Mouse (Mus musculus) testis, adult 2 months (tissue): ENCODE measurements around the gene 1600014C23Rik. TPM values are rescaled to one million over a fixed set of nuclear protein-coding genes. Genes with fewer than 3 reads are reported as not detected.

Source experiments
- H3K27ac ChIP-seq: fragments of 200-500 bp; 2 replicates; pipeline ENCODE4 v1.5.1; 2012; ENCODE audit warnings: low read depth, low read length; ENCODE audit not compliant: control insufficient read depth, insufficient read depth
- H3K27me3 ChIP-seq: fragments of 200-500 bp; 2 replicates; pipeline ENCODE4 v1.6.1; 2012; ENCODE audit warnings: mild to moderate bottlenecking, low read length, moderate library complexity; ENCODE audit not compliant: control insufficient read depth, insufficient read depth
- H3K36me3 ChIP-seq: fragments of 200-500 bp; 2 replicates; pipeline ENCODE4 v1.6.1; 2012; ENCODE audit warnings: mild to moderate bottlenecking, low read length; ENCODE audit not compliant: control insufficient read depth, insufficient read depth
- H3K4me1 ChIP-seq: fragments of 200-500 bp; 2 replicates; pipeline ENCODE4 v1.6.1; 2012; ENCODE audit warnings: low read length; ENCODE audit not compliant: control insufficient read depth, insufficient read depth
- H3K4me3 ChIP-seq: fragments of 200-500 bp; 2 replicates; pipeline ENCODE4 v1.5.1; 2012; ENCODE audit warnings: low read depth, mild to moderate bottlenecking, low read length, moderate library complexity, mixed read lengths; ENCODE audit not compliant: control insufficient read depth
- CTCF ChIP-seq: fragments of 200-500 bp; IDR thresholded peaks from 2 replicates; pipeline ENCODE4 v1.5.1; 2012; ENCODE audit warnings: low read depth, mild to moderate bottlenecking, inconsistent platforms, low read length, moderate library complexity; ENCODE audit not compliant: control insufficient read depth, insufficient read depth, insufficient replicate concordance
- POLR2A ChIP-seq: fragments of 200-500 bp; IDR thresholded peaks from 2 replicates; pipeline ENCODE4 v1.6.1; 2012; ENCODE audit warnings: low read depth, mild to moderate bottlenecking, inconsistent platforms, low read length, moderate library complexity; ENCODE audit not compliant: control insufficient read depth
- polyA plus RNA-seq: library from polyadenylated mRNA; depleted of rRNA; stranded (reverse); fragments of >200 nt; gene quantifications from 2 replicates; pipeline ENCODE4 v1.2.3, GENCODE M21; 2012

The 1600014C23Rik gene
- polyA plus RNA-seq, 1 experiment: 0.36 TPM

DNA sequence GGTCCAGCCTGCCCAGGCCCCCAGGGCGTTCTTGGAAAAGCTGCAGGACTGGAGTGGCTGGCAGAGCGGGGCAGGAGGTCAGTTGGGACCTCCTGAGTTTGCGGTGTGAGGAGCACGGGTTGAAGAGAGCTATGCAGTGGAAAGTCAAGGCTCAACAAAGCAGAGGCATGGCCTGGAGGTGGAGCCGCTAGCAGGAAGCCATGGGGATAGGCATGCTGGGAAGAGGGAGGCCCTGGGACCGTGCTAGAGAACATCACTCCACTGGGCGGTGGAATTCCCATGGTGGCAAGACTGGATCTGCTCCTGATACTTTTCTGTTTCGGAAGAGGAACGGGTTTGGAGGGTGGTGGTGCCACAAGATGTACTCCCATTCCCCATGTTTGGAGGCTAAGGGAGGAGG lies 36.7 kb downstream of the 1600014C23Rik start:
- H3K27ac ChIP-seq: no peak overlapping the region
- H3K27me3 ChIP-seq: no peaks in the 10 kb centered on the region
- H3K36me3 ChIP-seq: no peaks in the 10 kb centered on the region
- no peak for TF ChIP-seq CTCF
- TF ChIP-seq POLR2A: no peak
- H3K4me1 ChIP-seq: no peaks in the 10 kb centered on the region
- H3K4me3 ChIP-seq: no peak overlapping the region

DNA sequence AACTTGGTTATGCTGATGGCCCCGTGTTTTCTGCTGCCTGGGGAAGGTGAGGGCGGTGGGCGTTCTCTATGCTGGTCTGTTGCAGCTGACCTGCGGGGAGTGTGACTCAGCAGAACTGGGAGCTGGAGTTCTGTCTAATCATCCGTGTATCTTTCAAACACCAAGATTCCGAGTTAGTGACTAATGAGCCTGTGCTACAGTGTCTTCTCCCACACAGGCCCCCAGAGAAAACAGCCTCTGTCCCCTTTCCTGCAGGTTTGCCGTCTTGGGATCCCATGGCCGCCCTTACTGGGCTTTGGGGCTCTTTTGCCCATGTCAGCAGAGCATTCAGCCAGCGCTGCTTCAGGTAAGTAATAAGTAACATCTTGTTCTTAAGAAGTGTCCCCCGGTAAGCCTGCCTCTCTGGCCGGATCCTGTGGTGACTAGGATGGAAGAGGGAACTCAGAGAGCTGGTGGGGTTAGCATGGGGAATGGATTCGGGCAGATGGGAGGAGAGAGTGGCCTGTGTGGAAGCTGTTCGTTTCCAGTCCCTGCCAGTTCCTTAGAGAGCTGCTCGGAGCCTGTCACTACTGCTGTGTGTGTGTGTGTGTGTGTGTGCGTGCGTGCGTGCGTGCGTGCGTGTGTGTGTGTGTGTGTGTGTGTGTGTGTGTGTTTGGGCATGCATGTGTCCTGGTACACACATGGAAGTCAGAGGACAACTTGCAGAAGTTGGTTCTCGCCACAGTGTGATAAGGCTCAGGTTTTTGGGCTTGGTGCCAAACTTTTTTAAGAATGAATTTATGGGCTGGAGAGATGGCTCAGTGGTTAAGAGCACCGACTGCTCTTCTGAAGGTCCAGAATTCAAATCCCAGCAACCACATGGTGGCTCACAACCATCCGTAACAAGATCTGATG lies 38.2 kb downstream of the 1600014C23Rik start:
- Histone ChIP-seq H3K4me1 (no peaks in the 10 kb centered on the region), H3K27me3 (no peaks in the 10 kb centered on the region), H3K4me3 (no peak overlapping the region), H3K36me3 (no peaks in the 10 kb centered on the region), H3K27ac (no peak overlapping the region)
- TF ChIP-seq CTCF (no peak), POLR2A (no peak)

DNA sequence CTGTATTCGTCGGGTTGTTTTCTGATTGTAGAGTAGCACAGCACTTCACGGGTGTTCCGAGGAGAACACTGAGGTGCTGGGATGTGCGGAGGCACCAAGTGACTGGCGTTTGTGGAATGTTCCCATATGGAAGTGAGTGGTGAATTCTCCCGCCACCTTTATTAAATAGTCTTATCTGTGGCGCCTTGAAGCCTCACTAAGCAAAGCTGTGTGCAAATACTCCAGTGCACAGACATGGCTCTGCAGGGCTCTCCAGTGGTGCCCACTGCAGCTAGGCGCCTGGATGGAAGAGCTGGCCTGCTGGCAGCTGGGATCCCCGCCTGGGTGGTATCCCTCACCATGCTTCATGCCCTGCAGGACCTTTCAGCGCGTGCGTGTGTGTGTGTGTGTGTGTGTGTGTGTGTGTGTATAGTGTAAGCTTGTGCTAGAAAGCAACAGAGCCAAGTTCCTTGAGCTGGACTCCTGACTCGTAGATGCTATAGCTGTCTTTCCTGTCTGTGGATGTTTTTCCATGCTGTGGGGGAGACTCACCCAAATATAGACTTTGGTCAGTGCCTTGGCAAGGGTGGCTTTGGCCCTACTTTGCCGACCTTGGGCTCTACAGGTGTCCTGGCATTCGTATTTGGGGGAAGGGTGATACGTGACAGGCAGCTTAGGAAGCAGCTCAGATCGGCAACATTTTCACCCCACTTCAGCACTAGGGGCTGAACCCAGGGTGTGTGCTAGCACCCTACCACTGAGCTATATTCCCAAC lies 39.7 kb downstream of the 1600014C23Rik start:
- H3K4me3 ChIP-seq: no peak overlapping the region
- no peaks in the 10 kb centered on the region for H3K4me1 ChIP-seq
- H3K27me3 ChIP-seq: no peaks in the 10 kb centered on the region
- no peak overlapping the region for H3K27ac ChIP-seq
- TF ChIP-seq CTCF: no peak
- TF ChIP-seq POLR2A: no peak
- H3K36me3 ChIP-seq: no peaks in the 10 kb centered on the region

DNA sequence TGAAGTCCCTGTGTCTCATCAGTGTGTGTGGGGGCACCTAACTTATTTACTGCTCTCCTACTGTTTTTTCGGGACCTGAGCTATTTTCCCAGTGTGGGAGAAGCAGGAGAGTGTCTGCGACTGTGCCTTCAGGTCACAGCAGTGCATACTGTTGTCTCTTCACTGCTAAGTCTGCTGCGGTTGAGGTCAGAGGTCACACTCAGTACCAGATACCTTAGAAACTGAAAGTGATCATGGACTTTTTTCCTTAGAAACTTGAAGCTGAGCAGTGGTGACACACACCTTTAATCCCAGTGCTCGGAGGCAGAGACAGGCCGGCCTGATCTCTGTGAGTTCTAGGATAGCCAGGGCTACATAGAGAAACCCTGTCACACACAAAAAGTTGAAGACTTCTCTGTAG lies 41.5 kb downstream of the 1600014C23Rik start:
- no peaks in the 10 kb centered on the region for H3K27me3 ChIP-seq
- no peaks in the 10 kb centered on the region for H3K36me3 ChIP-seq
- no peak overlapping the region for H3K27ac ChIP-seq
- H3K4me1 ChIP-seq: peaks cover under 1% of the 10 kb centered on the region
- H3K4me3 ChIP-seq: no peak overlapping the region
- no peak for TF ChIP-seq CTCF
- no peak for TF ChIP-seq POLR2A

DNA sequence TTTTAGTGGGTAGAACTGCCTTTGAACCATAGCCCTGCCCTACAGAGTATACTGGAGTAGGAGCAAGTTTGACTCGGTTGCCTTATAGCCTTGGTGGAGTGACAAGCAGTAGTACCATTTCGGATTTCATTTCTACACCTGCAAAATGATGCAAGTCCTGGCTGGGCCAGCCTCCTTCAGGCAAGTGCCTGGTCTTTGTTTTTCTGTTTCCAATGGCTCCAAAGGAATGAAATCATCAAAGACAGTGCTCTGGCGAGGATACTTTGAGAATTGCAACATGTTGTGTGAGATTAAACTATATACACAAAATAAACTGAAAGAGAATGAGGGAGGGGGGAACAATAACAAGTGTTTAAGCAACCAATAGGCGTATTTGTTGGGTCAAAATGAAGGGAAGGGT lies 43.6 kb downstream of the 1600014C23Rik start:
- no peak for TF ChIP-seq POLR2A
- no peak for TF ChIP-seq CTCF
- no peak overlapping the region for H3K4me3 ChIP-seq

DNA sequence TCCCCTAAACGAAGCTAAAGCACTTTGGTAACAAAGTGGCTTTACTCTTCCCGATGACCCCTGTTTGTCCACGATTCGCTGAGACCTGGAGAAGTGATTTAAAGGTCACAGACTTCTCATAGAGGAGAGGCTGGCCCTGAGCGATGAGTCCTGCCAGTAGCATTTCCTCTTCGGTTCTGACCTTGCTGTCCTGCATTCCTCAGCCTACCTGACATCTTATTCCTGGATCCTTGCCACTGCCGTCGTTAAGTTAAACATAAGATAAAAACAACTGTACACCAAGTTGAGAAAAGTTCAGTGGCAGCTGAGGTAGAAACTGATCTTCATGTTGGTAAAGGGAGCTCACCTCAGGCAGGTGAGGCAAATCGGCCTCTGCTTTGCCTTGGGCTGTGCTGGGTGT lies 44.5 kb downstream of the 1600014C23Rik start:
- no peak for TF ChIP-seq POLR2A
- TF ChIP-seq CTCF: no peak
- Histone ChIP-seq H3K27ac (no peak overlapping the region), H3K36me3 (no peaks in the 10 kb centered on the region), H3K4me3 (no peak overlapping the region), H3K27me3 (no peaks in the 10 kb centered on the region), H3K4me1 (peaks cover 17% of the 10 kb centered on the region)

More for the DNA sequence above, 43.6 kb downstream of the 1600014C23Rik start:
- Histone ChIP-seq H3K4me1 (peaks cover 14% of the 10 kb centered on the region), H3K27ac (no peak overlapping the region), H3K27me3 (no peaks in the 10 kb centered on the region), H3K36me3 (no peaks in the 10 kb centered on the region)

DNA sequence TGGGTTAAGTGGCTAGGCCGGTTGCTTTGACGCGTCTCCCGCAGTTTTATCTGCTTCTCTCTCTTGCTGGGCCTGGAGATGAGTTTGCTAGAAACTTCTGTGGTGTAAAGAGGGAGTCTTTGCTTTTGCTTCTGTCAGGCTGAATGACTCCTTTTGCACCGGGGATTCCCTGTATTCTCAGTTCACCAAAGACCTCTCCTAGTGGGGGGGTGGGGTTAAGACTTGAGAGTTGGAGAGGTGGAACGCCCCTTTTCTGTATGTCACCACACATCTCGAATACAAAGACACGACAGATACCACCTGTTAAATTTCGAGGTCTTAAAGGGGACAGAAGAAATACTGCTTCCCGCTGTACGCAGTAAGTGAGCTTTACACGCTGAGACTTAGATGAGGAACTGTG lies 46.9 kb downstream of the 1600014C23Rik start, which contains the start of gene Tmem63b:
Gene Tmem63b, minus strand, starts transcription at position 190 of the 400 bp plus-strand sequence.
- no peaks in the 10 kb centered on the region for H3K36me3 ChIP-seq
- H3K27me3 ChIP-seq: no peaks in the 10 kb centered on the region
- H3K4me1 ChIP-seq: peaks cover 17% of the 10 kb centered on the region
- H3K27ac ChIP-seq: no peak within 1 kb of the TSS
- peak within 1 kb of the TSS; percentile 81 for H3K4me3 ChIP-seq
- no peak for TF ChIP-seq POLR2A
- no peak for TF ChIP-seq CTCF
